Mouse (Mus musculus) forebrain, embryonic 12.5 days (tissue): ENCODE data around the gene Ankrd27. TPM values are rescaled to one million over a fixed set of nuclear protein-coding genes. Genes with fewer than 3 reads are reported as not detected.

ENCODE experiments used
- ATAC-seq: fragments of 200-750 bp; cut with Nextera tagmentation; 2 replicates; pipeline ENCODE4 v1.8.0; 2017; ENCODE audit warnings: moderate TSS enrichment; ENCODE audit not compliant: low FRiP score
- H3K27ac ChIP-seq: fragments of 300-500 bp; sonication (generic); 2 replicates; pipeline ENCODE4 v1.5.1; 2016; ENCODE audit warnings: mild to moderate bottlenecking
- H3K27me3 ChIP-seq: fragments of 300-500 bp; sonication (generic); 2 replicates; pipeline ENCODE4 v1.6.1; 2016; ENCODE audit warnings: mild to moderate bottlenecking
- H3K36me3 ChIP-seq: fragments of 300-500 bp; sonication (generic); replicated peaks from 2 replicates; pipeline ENCODE4 v1.6.1; 2016; ENCODE audit warnings: mild to moderate bottlenecking
- H3K4me1 ChIP-seq: fragments of 300-500 bp; sonication (generic); 2 replicates; pipeline ENCODE4 v1.6.1; 2016
- H3K4me2 ChIP-seq: fragments of 300-500 bp; sonication (generic); 2 replicates; pipeline ENCODE4 v1.6.1; 2016; ENCODE audit warnings: mild to moderate bottlenecking, moderate library complexity
- H3K4me3 ChIP-seq: fragments of 300-500 bp; sonication (generic); replicated peaks from 2 replicates; pipeline ENCODE4 v1.5.1; 2016; ENCODE audit warnings: mild to moderate bottlenecking
- H3K9ac ChIP-seq: fragments of 300-500 bp; sonication (generic); 2 replicates; pipeline ENCODE4 v1.6.1; 2016; ENCODE audit warnings: mild to moderate bottlenecking
- H3K9me3 ChIP-seq: fragments of 300-500 bp; sonication (generic); 2 replicates; pipeline ENCODE4 v1.6.1; 2016
- WGBS: fragments of 180-500 bp; shearing (Covaris S2); methylation state at CpG from one replicate; pipeline ENCODE4 v1.1.7; 2016; 5-methylcytosine and 5-hydroxymethylcytosine counted together
- polyA plus RNA-seq: library from polyadenylated mRNA; unstranded; fragments of >200 nt; fragmentation: Nextera tagmentation; extraction: Ambion mirVana; gene quantifications from 2 replicates; pipeline ENCODE4 v1.2.1, GENCODE M21; 2016

Gene Ankrd27
- 33.4 and 36.7 TPM in 2 replicates for polyA plus RNA-seq

- peak; percentile 98 for ATAC-seq
- H3K27ac ChIP-seq, result peak within 1 kb of the TSS; percentile 70; the same call in 1 of the 2 replicates
- no peaks in the 10 kb centered on the region for H3K36me3 ChIP-seq
- peaks cover 26% of the 10 kb centered on the region for H3K4me1 ChIP-seq
- H3K4me3 ChIP-seq, result peak within 1 kb of the TSS; percentile 72
- H3K9ac ChIP-seq, result peak within 1 kb of the TSS; percentile 75
- peaks cover 41% of the 10 kb centered on the region for H3K27me3 ChIP-seq
- under 1% methylated on average over 49 of the region's 49 CpGs for WGBS
- peak within 1 kb of the TSS; percentile 99 for H3K4me2 ChIP-seq
- no peaks in the 10 kb centered on the region for H3K9me3 ChIP-seq
Measured at GRCm38 (mm10) chr7:35586055-35586905, at the start of gene Ankrd27. Ankrd27 (plus strand) TSS chr7:35586244.

- Histone ChIP-seq H3K27me3 (no peaks in the 10 kb centered on the region), H3K9me3 (no peaks in the 10 kb centered on the region), H3K27ac (no peak within 1 kb of the TSS), H3K9ac (no peak within 1 kb of the TSS), H3K4me2 (no peak within 1 kb of the TSS), H3K36me3 (no peaks in the 10 kb centered on the region), H3K4me1 (no peaks in the 10 kb centered on the region), H3K4me3 (no peak within 1 kb of the TSS)
- no peak for ATAC-seq
- 90% methylated on average over 17 of the region's 17 CpGs for WGBS
Measured at GRCm38 (mm10) chr7:35537562-35537961, 48.5 kb upstream of the Ankrd27 start, which contains the start of gene Tdrd12. Tdrd12 (minus strand) TSS chr7:35537745.

- Histone ChIP-seq H3K27me3 (no peaks in the 10 kb centered on the region), H3K4me1 (no peaks in the 10 kb centered on the region), H3K9ac (no peak overlapping the region), H3K9me3 (no peaks in the 10 kb centered on the region), H3K27ac (no peak overlapping the region), H3K4me3 (no peak overlapping the region), H3K4me2 (no peak overlapping the region), H3K36me3 (peaks cover 14% of the 10 kb centered on the region)
- WGBS, result 32% methylated on average over 4 of the region's 4 CpGs
- ATAC-seq, result no peak
Measured at GRCm38 (mm10) chr7:35545881-35546280, 40.2 kb upstream of the Ankrd27 start.

- Histone ChIP-seq H3K4me3 (peak overlapping the region; percentile 76), H3K9me3 (no peaks in the 10 kb centered on the region), H3K36me3 (peaks cover 16% of the 10 kb centered on the region), H3K27me3 (no peaks in the 10 kb centered on the region), H3K9ac (peak overlapping the region; percentile 88; the same call in 1 of the 2 replicates), H3K4me1 (peaks cover 16% of the 10 kb centered on the region), H3K4me2 (peak overlapping the region; percentile 80), H3K27ac (no peak overlapping the region)
- no peak for ATAC-seq
- 66% methylated on average over 10 of the region's 10 CpGs for WGBS
Measured at GRCm38 (mm10) chr7:35553751-35554604, 32.1 kb upstream of the Ankrd27 start.

GRCm38 (mm10) chr7:35554605-35555175, 31.4 kb upstream of the Ankrd27 start:
- ATAC-seq, result no peak
- Histone ChIP-seq H3K4me1 (peaks cover 16% of the 10 kb centered on the region), H3K9me3 (no peaks in the 10 kb centered on the region), H3K36me3 (peaks cover 15% of the 10 kb centered on the region), H3K27ac (peak overlapping the region; percentile 94), H3K4me2 (peak overlapping the region; percentile 80), H3K27me3 (no peaks in the 10 kb centered on the region), H3K9ac (peak overlapping the region; percentile 88), H3K4me3 (peak overlapping the region; percentile 76)
- WGBS, result 3% methylated on average over 28 of the region's 28 CpGs

GRCm38 (mm10) chr7:35555224-35556204, 30.5 kb upstream of the Ankrd27 start:
- ATAC-seq, result peak; percentile 94
- Histone ChIP-seq H3K9ac (peak overlapping the region; percentile 88), H3K4me2 (peak overlapping the region; percentile 80), H3K4me1 (peaks cover 16% of the 10 kb centered on the region), H3K36me3 (peaks cover 7% of the 10 kb centered on the region), H3K4me3 (peak overlapping the region; percentile 76), H3K27ac (peak overlapping the region; percentile 94), H3K9me3 (no peaks in the 10 kb centered on the region), H3K27me3 (no peaks in the 10 kb centered on the region)
- 1% methylated on average over 85 of the region's 93 CpGs for WGBS

- peak within 1 kb of the TSS; percentile 94 for H3K27ac ChIP-seq
- 82% methylated on average over 4 of the region's 4 CpGs for WGBS
- H3K9ac ChIP-seq, result peak within 1 kb of the TSS; percentile 88
- no peak for ATAC-seq
- no peaks in the 10 kb centered on the region for H3K9me3 ChIP-seq
- H3K4me2 ChIP-seq, result peak within 1 kb of the TSS; percentile 80
- 0 out of 2 replicates have a peak, but pooled peaks cover 1% of the 10 kb centered on the region for H3K36me3 ChIP-seq
- peak within 1 kb of the TSS; percentile 76 for H3K4me3 ChIP-seq
- H3K27me3 ChIP-seq, result 0 out of 2 replicates have a peak, but pooled peaks cover 3% of the 10 kb centered on the region
- peaks cover 16% of the 10 kb centered on the region for H3K4me1 ChIP-seq
Measured at GRCm38 (mm10) chr7:35556205-35556603, 29.8 kb upstream of the Ankrd27 start, which contains the start of gene Nudt19. Nudt19 (minus strand) TSS chr7:35556304.

GRCm38 (mm10) chr7:35556905-35557304, 29.1 kb upstream of the Ankrd27 start:
- Histone ChIP-seq H3K27ac (no peak overlapping the region), H3K9ac (no peak overlapping the region), H3K4me1 (peaks cover 16% of the 10 kb centered on the region), H3K4me3 (no peak overlapping the region), H3K9me3 (no peaks in the 10 kb centered on the region), H3K4me2 (no peak overlapping the region), H3K36me3 (no peaks in the 10 kb centered on the region), H3K27me3 (0 out of 2 replicates have a peak, but pooled peaks cover 4% of the 10 kb centered on the region)
- WGBS, result 92% methylated on average over 5 of the region's 5 CpGs
- ATAC-seq, result no peak

- peaks cover 16% of the 10 kb centered on the region for H3K4me1 ChIP-seq
- H3K27ac ChIP-seq, result no peak overlapping the region
- no peak for ATAC-seq
- 89% methylated on average over 3 of the region's 3 CpGs for WGBS
- H3K4me3 ChIP-seq, result no peak overlapping the region
- H3K36me3 ChIP-seq, result no peaks in the 10 kb centered on the region
- H3K9me3 ChIP-seq, result no peaks in the 10 kb centered on the region
- H3K4me2 ChIP-seq, result no peak overlapping the region
- H3K27me3 ChIP-seq, result peaks cover 6% of the 10 kb centered on the region; the same call in 1 of the 2 replicates
- no peak overlapping the region for H3K9ac ChIP-seq
Measured at GRCm38 (mm10) chr7:35557577-35557976, 28.5 kb upstream of the Ankrd27 start.

- H3K9ac ChIP-seq, result no peak overlapping the region
- no peak overlapping the region for H3K4me2 ChIP-seq
- no peak overlapping the region for H3K4me3 ChIP-seq
- H3K27ac ChIP-seq, result no peak overlapping the region
- H3K36me3 ChIP-seq, result no peaks in the 10 kb centered on the region
- H3K4me1 ChIP-seq, result peaks cover 16% of the 10 kb centered on the region
- 65% methylated on average over 2 of the region's 2 CpGs for WGBS
- no peak for ATAC-seq
- H3K9me3 ChIP-seq, result no peaks in the 10 kb centered on the region
- H3K27me3 ChIP-seq, result peaks cover 9% of the 10 kb centered on the region; the same call in 1 of the 2 replicates
Measured at GRCm38 (mm10) chr7:35558681-35559080, 27.4 kb upstream of the Ankrd27 start.

GRCm38 (mm10) chr7:35559838-35560237, 26.2 kb upstream of the Ankrd27 start:
- no peak overlapping the region for H3K9ac ChIP-seq
- peaks cover 9% of the 10 kb centered on the region; the same call in 1 of the 2 replicates for H3K27me3 ChIP-seq
- WGBS, result 94% methylated on average over 3 of the region's 3 CpGs
- ATAC-seq, result no peak
- H3K27ac ChIP-seq, result no peak overlapping the region
- H3K36me3 ChIP-seq, result no peaks in the 10 kb centered on the region
- no peaks in the 10 kb centered on the region for H3K9me3 ChIP-seq
- no peak overlapping the region for H3K4me2 ChIP-seq
- H3K4me1 ChIP-seq, result peaks cover 8% of the 10 kb centered on the region
- H3K4me3 ChIP-seq, result no peak overlapping the region
